Mouse (Mus musculus): ENCODE measurements around the gene Gnptg. TPM values are rescaled to one million over a fixed set of nuclear protein-coding genes. Genes with fewer than 3 reads are reported as not detected.
"Not testable (repeated sequence)": the region's sequence is repeated elsewhere in the genome, so short reads cannot be mapped to it uniquely, and the experiment has no call there.

Gene Gnptg
- total RNA-seq, 2 experiments from 2014 or later, result 73.7 to 77.4 TPM

- no peak for DNase-seq (ENCODE audit: low spot score in 2 of 2)
- Histone ChIP-seq H3K4me3 (no peak overlapping the region), H3K27ac (no peak overlapping the region)
- no peak for TF ChIP-seq CTCF (conservative IDR thresholded peaks at IDR 0.05)
Measured at GRCm38 (mm10) chr17:25257804-25258261, 17.9 kb upstream of the Gnptg start.

GRCm38 (mm10) chr17:25256140-25256754, 16.3 kb upstream of the Gnptg start, which contains the start of gene Baiap3:
Baiap3 (minus strand) TSS chr17:25256364.
- TF ChIP-seq CTCF (conservative IDR thresholded peaks at IDR 0.05), result no peak
- H3K4me3 ChIP-seq, result peak within 1 kb of the TSS; percentile 27; the same call in 1 of the 2 replicates
- no peak within 1 kb of the TSS for H3K27ac ChIP-seq

GRCm38 (mm10) chr17:25255110-25255509, 15.2 kb upstream of the Gnptg start:
- TF ChIP-seq CTCF (conservative IDR thresholded peaks at IDR 0.05), result no peak
- no peak for DNase-seq (ENCODE audit: low spot score in 2 of 2)
- H3K4me3 ChIP-seq, result no peak overlapping the region

More at GRCm38 (mm10) chr17:25256140-25256754, 16.3 kb upstream of the Gnptg start, which contains the start of gene Baiap3:
- DNase-seq (ENCODE audit: low spot score in 2 of 2), result no peak

GRCm38 (mm10) chr17:25253760-25254159, 13.8 kb upstream of the Gnptg start:
- H3K27ac ChIP-seq, result peak overlapping the region; percentile 68
- H3K4me3 ChIP-seq, result peak overlapping the region; percentile 6; the same call in 1 of the 2 replicates
- TF ChIP-seq CTCF (conservative IDR thresholded peaks at IDR 0.05), result no peak

More at GRCm38 (mm10) chr17:25255110-25255509, 15.2 kb upstream of the Gnptg start:
- H3K27ac ChIP-seq, result no peak overlapping the region

GRCm38 (mm10) chr17:25252643-25253042, 12.7 kb upstream of the Gnptg start:
- DNase-seq (ENCODE audit: low spot score in 2 of 2), result peak in 1 of 2 experiments; percentile 44
- Histone ChIP-seq H3K27ac (no peak overlapping the region), H3K4me3 (no peak overlapping the region)
- no peak for TF ChIP-seq CTCF (conservative IDR thresholded peaks at IDR 0.05)

More at GRCm38 (mm10) chr17:25253760-25254159, 13.8 kb upstream of the Gnptg start:
- peak in 1 of 2 experiments; percentile 46 for DNase-seq (ENCODE audit: low spot score in 2 of 2)

- no peak for TF ChIP-seq CTCF (conservative IDR thresholded peaks at IDR 0.05)
- DNase-seq (ENCODE audit: low spot score in 2 of 2), result no peak
- H3K27ac ChIP-seq, result no peak overlapping the region
- no peak overlapping the region for H3K4me3 ChIP-seq
Measured at GRCm38 (mm10) chr17:25250181-25250835, 10.4 kb upstream of the Gnptg start.

- DNase-seq (ENCODE audit: low spot score in 2 of 2), result no peak
- TF ChIP-seq CTCF (conservative IDR thresholded peaks at IDR 0.05), result no peak
- no peak overlapping the region for H3K27ac ChIP-seq
- no peak overlapping the region for H3K4me3 ChIP-seq
Measured at GRCm38 (mm10) chr17:25248033-25248750, 8.3 kb upstream of the Gnptg start.

- DNase-seq (ENCODE audit: low spot score in 2 of 2), result no peak
- no peak for TF ChIP-seq CTCF (conservative IDR thresholded peaks at IDR 0.05)
- Histone ChIP-seq H3K27ac (no peak overlapping the region), H3K4me3 (no peak overlapping the region)
Measured at GRCm38 (mm10) chr17:25244239-25244638, 4.3 kb upstream of the Gnptg start.

GRCm38 (mm10) chr17:25243131-25243780, 3.3 kb upstream of the Gnptg start:
- peak; percentile 54 for TF ChIP-seq CTCF (conservative IDR thresholded peaks at IDR 0.05)
- H3K4me3 ChIP-seq, result no peak overlapping the region
- no peak for DNase-seq (ENCODE audit: low spot score in 2 of 2)
- no peak overlapping the region for H3K27ac ChIP-seq

GRCm38 (mm10) chr17:25235635-25236034, 4.3 kb downstream of the Gnptg start:
- Histone ChIP-seq H3K4me3 (no peak overlapping the region), H3K27ac (no peak overlapping the region)
- DNase-seq (ENCODE audit: low spot score in 2 of 2), result no peak
- TF ChIP-seq CTCF (conservative IDR thresholded peaks at IDR 0.05), result no peak

- H3K27ac ChIP-seq; H3K4me3 ChIP-seq; DNase-seq (ENCODE audit: low spot score in 2 of 2): not testable (repeated sequence)
Measured at GRCm38 (mm10) chr17:25231621-25232020, 8.3 kb downstream of the Gnptg start.

GRCm38 (mm10) chr17:25230700-25231099, 9.2 kb downstream of the Gnptg start:
- H3K27ac ChIP-seq, result no peak overlapping the region; the same call in 1 of the 2 replicates
- DNase-seq (ENCODE audit: low spot score in 2 of 2), result no peak
- H3K4me3 ChIP-seq, result no peak overlapping the region
- TF ChIP-seq CTCF (conservative IDR thresholded peaks at IDR 0.05), result no peak

- not testable (repeated sequence) for H3K4me3 ChIP-seq; DNase-seq (ENCODE audit: low spot score in 2 of 2); H3K27ac ChIP-seq
Measured at GRCm38 (mm10) chr17:25230014-25230655, 9.8 kb downstream of the Gnptg start.
